In genomic region chr17:83077737-83078600, GRCm38 (mm10) we compare ENCODE assay signal across 8 mouse cellular contexts.
DNase-seq lines count a peak whose midpoint lies in the region; ATAC-seq and TF ChIP-seq lines count a peak whose summit lies in the region.

No protein-coding gene starts in this region.

- no peak overlapping the region for H3K27ac ChIP-seq in forebrain, embryonic 12.5 days
- no peak overlapping the region for H3K27ac ChIP-seq in forebrain, embryonic 16.5 days (ENCODE audit: low read length)
- no peak overlapping the region for H3K27ac ChIP-seq in neural tube, embryonic 15.5 days (replicated peaks)
- no peak overlapping the region for H3K27ac ChIP-seq in liver, embryonic 16.5 days (ENCODE audit: low read length)
- H3K27ac ChIP-seq in stomach, postnatal 0 days (replicated peaks) = peak overlapping the region; percentile 69

- no peak overlapping the region for H3K4me3 ChIP-seq in forebrain, embryonic 12.5 days (replicated peaks)
- H3K4me3 ChIP-seq in forebrain, embryonic 16.5 days (replicated peaks; ENCODE audit: low read length) = no peak overlapping the region
- no peak overlapping the region for H3K4me3 ChIP-seq in neural tube, embryonic 15.5 days (replicated peaks)
- H3K4me3 ChIP-seq in liver, embryonic 16.5 days (ENCODE audit: low read depth, low read length) = no peak overlapping the region
- no peak overlapping the region for H3K4me3 ChIP-seq in stomach, postnatal 0 days (ENCODE audit: low read depth, low read length)

- H3K9me3 ChIP-seq in forebrain, embryonic 12.5 days = no peaks in the 10 kb centered on the region
- no peaks in the 10 kb centered on the region for H3K9me3 ChIP-seq in forebrain, embryonic 16.5 days (ENCODE audit: control insufficient read depth, low read length)
- H3K9me3 ChIP-seq in neural tube, embryonic 15.5 days (replicated peaks) = no peaks in the 10 kb centered on the region
- H3K9me3 ChIP-seq in liver, embryonic 16.5 days (replicated peaks; ENCODE audit: control insufficient read depth, low read length) = no peaks in the 10 kb centered on the region
- H3K9me3 ChIP-seq in stomach, postnatal 0 days (ENCODE audit: control insufficient read depth, low read length) = no peaks in the 10 kb centered on the region

- no peak overlapping the region for H3K9ac ChIP-seq in forebrain, embryonic 12.5 days
- no peak overlapping the region for H3K9ac ChIP-seq in forebrain, embryonic 16.5 days (replicated peaks; ENCODE audit: low read depth, low read length)
- no peak overlapping the region for H3K9ac ChIP-seq in neural tube, embryonic 15.5 days (replicated peaks)
- no peak overlapping the region for H3K9ac ChIP-seq in liver, embryonic 16.5 days (ENCODE audit: low read depth, low read length)
- H3K9ac ChIP-seq in stomach, postnatal 0 days (ENCODE audit: low read length) = no peak overlapping the region; the same call in 1 of the 2 replicates

- peaks cover 12% of the 10 kb centered on the region for H3K4me1 ChIP-seq in forebrain, embryonic 12.5 days
- peaks cover 6% of the 10 kb centered on the region for H3K4me1 ChIP-seq in forebrain, embryonic 16.5 days (replicated peaks; ENCODE audit: control insufficient read depth, insufficient read depth, low read length)
- peaks cover 11% of the 10 kb centered on the region for H3K4me1 ChIP-seq in neural tube, embryonic 15.5 days
- H3K4me1 ChIP-seq in liver, embryonic 16.5 days (ENCODE audit: control insufficient read depth, low read depth, low read length) = no peaks in the 10 kb centered on the region; the same call in 1 of the 2 replicates
- H3K4me1 ChIP-seq in stomach, postnatal 0 days (replicated peaks; ENCODE audit: control insufficient read depth, insufficient read depth) = no peaks in the 10 kb centered on the region

- no peaks in the 10 kb centered on the region for H3K36me3 ChIP-seq in forebrain, embryonic 12.5 days (replicated peaks)
- no peaks in the 10 kb centered on the region for H3K36me3 ChIP-seq in forebrain, embryonic 16.5 days (ENCODE audit: control insufficient read depth, insufficient read depth)
- H3K36me3 ChIP-seq in neural tube, embryonic 15.5 days = no peaks in the 10 kb centered on the region
- no peaks in the 10 kb centered on the region for H3K36me3 ChIP-seq in liver, embryonic 16.5 days (ENCODE audit: control insufficient read depth, insufficient read depth)
- no peaks in the 10 kb centered on the region for H3K36me3 ChIP-seq in stomach, postnatal 0 days (ENCODE audit: control insufficient read depth, insufficient read depth, low read length)

- ATAC-seq in forebrain, embryonic 12.5 days (ENCODE audit: low FRiP score) = 0 out of 2 replicates have a peak, but pooled peaks have one; percentile 14
- no peak for ATAC-seq in forebrain, embryonic 16.5 days
- ATAC-seq in neural tube, embryonic 15.5 days (ENCODE audit: low FRiP score) = no peak
- no peak for ATAC-seq in liver, embryonic 16.5 days (ENCODE audit: low read depth)
- 0 out of 2 replicates have a peak, but pooled peaks have one; percentile 14 for ATAC-seq in stomach, postnatal 0 days (ENCODE audit: low FRiP score, low TSS enrichment)
- ATAC-seq in megakaryocyte, adult 5-6 weeks (ENCODE audit: poor library complexity, severe bottlenecking) = no peak

- WGBS in forebrain, embryonic 12.5 days = 42% methylated on average over 17 of the region's 17 CpGs
- 46% methylated on average over 17 of the region's 17 CpGs for WGBS in forebrain, embryonic 16.5 days
- WGBS in neural tube, embryonic 15.5 days = 54% methylated on average over 17 of the region's 17 CpGs
- WGBS in liver, embryonic 16.5 days (ENCODE audit: insufficient replicate concordance) = 35% methylated on average over 17 of the region's 17 CpGs
- 50% methylated on average over 17 of the region's 17 CpGs for WGBS in stomach, postnatal 0 days

- no peak for TF ChIP-seq CTCF in stomach, postnatal 0 days (IDR thresholded peaks at IDR 0.05; ENCODE audit: low read depth)

- DNase-seq in neural tube, embryonic 10.5 days (ENCODE audit: extremely low spot score, low spot score) = peak; percentile 40
- DNase-seq in stomach, postnatal 0 days (ENCODE audit: low spot score) = peak; percentile 33
- no peak for DNase-seq in right cerebral cortex, postnatal 10 days (ENCODE audit: low spot score in 2 of 2)

- TF ChIP-seq EP300 in stomach, postnatal 0 days (optimal IDR thresholded peaks at IDR 0.05) = no peak

- no peak overlapping the region for H3K4me2 ChIP-seq in forebrain, embryonic 12.5 days
- H3K4me2 ChIP-seq in forebrain, embryonic 16.5 days (ENCODE audit: low read length) = no peak overlapping the region
- H3K4me2 ChIP-seq in neural tube, embryonic 15.5 days = no peak overlapping the region
- H3K4me2 ChIP-seq in liver, embryonic 16.5 days (ENCODE audit: low read depth, low read length) = peak overlapping the region; percentile 9; the same call in 1 of the 2 replicates
- H3K4me2 ChIP-seq in stomach, postnatal 0 days (replicated peaks; ENCODE audit: low read depth) = no peak overlapping the region

- peaks cover 12% of the 10 kb centered on the region; the same call in 1 of the 2 replicates for H3K27me3 ChIP-seq in forebrain, embryonic 12.5 days
- no peaks in the 10 kb centered on the region for H3K27me3 ChIP-seq in forebrain, embryonic 16.5 days (replicated peaks; ENCODE audit: control insufficient read depth, insufficient read depth, low read length)
- H3K27me3 ChIP-seq in neural tube, embryonic 15.5 days (replicated peaks) = 0 out of 2 replicates have a peak, but pooled peaks cover 7% of the 10 kb centered on the region
- no peaks in the 10 kb centered on the region; the same call in 1 of the 2 replicates for H3K27me3 ChIP-seq in liver, embryonic 16.5 days (ENCODE audit: control insufficient read depth, insufficient read depth, low read depth, low read length)
- no peaks in the 10 kb centered on the region for H3K27me3 ChIP-seq in stomach, postnatal 0 days (ENCODE audit: control insufficient read depth, insufficient read depth, low read length)

Comparison
In these comparisons a context has a peak if more than half of its experiments do, and no peak if none do; other contexts are left out.
1. ATAC-seq: peak in forebrain, embryonic 12.5 days (single experiment) and stomach, postnatal 0 days (single experiment); none in forebrain, embryonic 16.5 days (single experiment), neural tube, embryonic 15.5 days (single experiment), liver, embryonic 16.5 days (single experiment) and megakaryocyte, adult 5-6 weeks (single experiment).
2. DNase-seq: peak in neural tube, embryonic 10.5 days (single experiment) and stomach, postnatal 0 days (single experiment); none in right cerebral cortex, postnatal 10 days (0 of 2).